Mouse (Mus musculus) ovary, postnatal 36 days (tissue): ENCODE measurements around the gene Itgb7.

Experiments used
- DNase-seq: peaks from one replicate; pipeline ENCODE4 v3.0.0; 2022; ENCODE audit warnings: low spot score, mixed read lengths

Gene Itgb7

DNA sequence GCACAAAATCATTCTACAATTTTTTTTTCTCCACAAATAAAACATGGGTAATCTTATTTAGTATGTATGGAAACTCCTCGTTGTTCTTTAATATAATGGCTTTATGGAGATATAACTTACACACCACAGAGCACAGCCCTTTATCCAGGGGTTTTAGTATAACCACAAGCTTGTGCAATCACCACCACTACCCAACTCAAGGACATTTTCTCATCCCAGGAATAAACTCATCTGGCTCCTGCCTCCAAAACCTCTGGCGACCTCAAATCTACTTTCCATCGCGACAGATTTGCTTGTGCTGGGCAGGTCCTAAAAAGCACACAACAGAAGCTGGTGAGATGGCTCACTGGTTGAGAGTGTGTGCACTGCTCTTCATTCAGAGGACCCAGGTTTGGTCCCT lies 38.1 kb downstream of the Itgb7 start:
- no peak for DNase-seq

DNA sequence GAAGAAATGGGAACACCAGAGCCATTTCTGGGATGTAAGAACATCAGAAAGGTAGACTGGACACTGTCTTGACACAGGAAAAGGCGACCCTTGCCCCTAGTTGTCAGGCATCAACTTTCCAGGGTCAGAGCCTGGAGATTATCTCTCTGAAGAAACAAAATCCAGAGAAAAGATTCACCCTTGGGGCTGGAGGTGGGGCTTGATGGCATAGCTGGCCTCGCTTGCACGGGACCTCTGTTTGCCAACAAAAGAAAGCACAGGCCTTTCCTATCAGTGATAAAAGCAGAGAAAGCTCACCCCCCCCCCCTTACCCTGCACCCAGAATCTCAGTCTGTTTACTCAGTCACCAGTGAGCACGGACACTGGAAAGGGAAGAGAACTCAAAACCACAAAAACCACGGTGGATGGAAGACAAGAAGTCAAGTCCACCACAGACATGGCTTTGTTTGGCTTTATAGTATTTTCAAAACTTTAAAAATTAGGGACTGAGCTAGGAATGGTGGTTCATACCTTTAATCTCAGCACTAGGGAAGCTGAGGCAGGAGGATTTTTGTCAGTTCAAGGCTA lies 38.8 kb downstream of the Itgb7 start:
- no peak for DNase-seq

DNA sequence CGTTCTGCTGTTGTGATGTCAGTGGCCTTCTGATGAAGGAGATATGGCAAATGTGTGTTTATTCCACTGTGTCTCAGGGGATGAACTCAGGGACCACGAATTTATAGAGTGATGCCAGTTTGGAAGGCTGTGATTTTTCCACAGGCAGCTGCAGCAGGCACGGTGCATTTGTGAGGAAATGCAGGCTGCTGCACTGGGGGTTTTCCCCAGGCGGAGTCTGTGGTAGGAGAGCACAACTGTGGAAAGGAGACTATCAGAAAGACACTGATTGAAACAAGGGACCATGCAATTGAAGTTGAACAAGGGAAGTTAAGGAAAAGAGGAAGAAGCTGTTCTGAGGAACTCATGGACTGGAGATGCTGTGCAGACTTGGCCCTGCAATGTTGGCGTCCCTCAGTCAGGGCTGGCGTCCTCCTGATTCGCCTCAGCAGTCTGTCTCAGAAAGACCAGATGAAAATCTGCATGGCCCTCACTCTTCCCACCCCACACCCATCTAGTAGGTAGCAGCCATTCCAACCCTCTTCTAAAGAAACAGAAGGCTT lies 39.4 kb downstream of the Itgb7 start:
- no peak for DNase-seq

DNA sequence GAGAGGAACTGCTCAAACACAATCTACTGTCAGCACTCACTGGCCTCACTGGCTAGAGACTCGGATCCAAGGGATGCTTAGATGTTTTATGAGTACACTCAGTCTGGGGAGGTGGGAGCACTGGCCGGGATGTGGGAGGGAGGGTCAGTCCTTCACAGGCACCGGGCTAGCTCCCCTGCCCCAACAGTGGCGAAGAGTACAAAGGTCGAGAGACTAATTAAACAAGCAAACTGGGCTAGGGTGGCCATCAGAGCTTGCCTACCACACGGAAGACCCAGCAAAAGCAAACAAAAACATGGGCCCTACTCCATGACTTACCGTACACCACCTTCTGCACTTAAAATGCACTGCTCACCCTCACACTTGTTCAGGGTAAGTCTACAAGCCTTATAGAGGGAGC lies 40.0 kb downstream of the Itgb7 start:
- no peak for DNase-seq

DNA sequence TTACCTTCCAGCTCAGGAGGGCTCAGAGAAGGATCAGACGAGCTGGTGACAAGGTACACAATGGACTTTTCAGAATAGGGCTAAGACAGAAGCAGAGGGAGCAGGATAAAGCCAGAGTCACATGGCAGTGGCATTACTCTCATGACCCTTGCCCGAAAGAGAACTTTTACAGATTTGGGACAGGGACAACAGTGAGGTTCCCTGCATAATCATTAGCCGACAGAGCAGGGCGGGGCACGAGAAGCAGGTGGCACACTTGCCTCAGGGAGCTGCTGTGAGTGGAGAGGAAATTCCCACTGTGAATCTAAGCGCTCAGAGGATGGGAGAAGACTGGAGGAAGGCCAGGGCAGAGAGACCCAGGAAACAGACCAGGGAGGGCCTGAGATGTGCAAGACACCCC lies 42.9 kb downstream of the Itgb7 start:
- DNase-seq, result no peak

DNA sequence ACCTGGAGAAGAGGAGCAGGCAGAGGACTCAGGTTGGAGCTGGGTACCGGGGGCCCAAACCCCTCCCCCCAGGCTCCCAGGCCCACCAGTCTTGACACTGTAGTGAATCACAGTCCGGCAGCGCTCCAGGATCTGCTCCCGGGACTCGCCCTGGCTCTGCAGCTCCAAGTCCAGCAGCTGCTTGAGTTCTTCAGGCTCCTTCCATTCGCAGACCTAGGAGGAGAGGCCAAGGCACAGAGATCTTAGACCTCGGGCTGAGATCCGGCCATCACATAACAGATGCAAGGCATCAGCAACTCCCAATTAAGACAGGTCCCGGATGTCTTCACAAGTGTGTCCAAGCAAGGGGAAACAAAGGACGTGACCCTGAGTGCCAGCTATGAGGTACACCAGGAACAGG lies 43.6 kb downstream of the Itgb7 start:
- no peak for DNase-seq

DNA sequence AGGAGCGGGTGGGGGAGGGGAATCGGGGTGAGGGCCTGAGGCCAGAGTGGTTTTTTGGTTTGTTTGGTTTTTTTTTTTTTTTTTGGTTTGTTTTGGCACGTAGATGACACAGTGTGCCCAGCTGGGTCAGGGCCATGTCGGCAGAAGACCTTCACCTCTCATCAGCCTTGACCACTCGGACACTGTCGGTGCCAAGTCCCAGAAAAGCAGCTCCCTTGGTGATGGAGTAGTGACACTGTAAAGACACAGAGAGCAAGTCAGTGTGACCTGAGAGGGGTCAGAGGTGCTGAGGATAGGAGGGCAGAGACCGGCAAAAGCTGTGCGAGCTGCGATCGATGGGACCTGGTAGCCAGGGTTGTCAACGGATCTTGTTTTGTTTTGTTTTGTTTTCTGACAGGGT lies 45.5 kb downstream of the Itgb7 start:
- no peak for DNase-seq

DNA sequence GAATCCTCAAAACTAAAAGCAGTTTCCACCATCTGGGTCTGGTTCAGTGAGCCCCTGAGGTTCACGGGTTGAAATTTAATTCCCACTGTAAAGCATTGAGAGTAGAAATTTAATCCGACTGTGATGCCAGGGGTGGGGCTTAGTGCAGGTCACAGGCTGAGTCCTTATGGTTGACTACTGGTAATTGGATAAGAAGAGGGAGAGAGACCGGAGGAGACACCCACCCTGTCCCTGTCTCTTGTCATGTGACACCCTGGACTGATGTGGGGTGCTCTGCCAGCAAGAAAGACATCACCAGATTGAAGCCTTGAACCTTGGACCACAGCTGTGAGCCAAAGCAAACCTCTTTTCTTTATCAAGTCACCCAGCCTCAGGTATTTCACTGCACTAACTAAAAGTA lies 48.7 kb downstream of the Itgb7 start:
- DNase-seq, result no peak

DNA sequence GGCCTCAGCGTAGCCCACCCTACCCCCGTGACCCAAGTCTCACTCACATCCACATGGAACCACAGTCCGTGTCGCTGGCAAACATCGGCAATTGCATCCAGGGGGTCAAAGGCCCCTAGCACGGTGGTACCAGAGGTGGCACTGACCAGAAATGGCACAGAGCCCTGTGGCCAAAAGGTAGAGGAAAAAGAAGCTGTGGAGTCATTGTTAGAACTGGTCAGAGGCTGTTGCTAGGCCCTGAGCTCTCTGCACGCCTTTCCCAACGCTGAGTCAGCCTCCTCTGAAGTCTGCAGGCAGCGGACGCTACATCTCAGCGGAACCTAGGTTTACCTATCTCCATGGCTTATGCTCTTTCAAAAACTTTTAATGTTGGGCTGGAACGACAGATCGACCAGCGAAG lies 51.8 kb downstream of the Itgb7 start:
- no peak for DNase-seq

DNA sequence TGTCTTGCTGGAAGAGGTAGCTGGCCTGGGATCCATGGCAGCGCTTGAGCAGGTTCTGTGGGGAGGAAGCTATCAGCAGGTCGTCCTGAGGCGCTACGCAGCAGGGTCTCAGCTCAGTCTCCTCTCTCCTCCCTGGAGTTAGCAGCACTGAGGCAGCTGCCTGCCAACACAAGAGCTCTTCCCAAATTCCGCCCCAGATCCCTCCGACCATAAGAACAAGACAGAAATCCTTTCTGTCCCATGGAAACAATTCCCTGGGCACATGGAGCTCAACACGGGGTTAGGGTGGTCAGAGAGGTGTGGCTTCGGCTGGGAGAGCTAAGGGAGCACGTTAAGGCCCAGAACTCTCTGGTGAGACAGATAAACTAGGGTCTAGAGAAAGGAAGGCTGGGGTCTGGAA lies 52.6 kb downstream of the Itgb7 start:
- no peak for DNase-seq

DNA sequence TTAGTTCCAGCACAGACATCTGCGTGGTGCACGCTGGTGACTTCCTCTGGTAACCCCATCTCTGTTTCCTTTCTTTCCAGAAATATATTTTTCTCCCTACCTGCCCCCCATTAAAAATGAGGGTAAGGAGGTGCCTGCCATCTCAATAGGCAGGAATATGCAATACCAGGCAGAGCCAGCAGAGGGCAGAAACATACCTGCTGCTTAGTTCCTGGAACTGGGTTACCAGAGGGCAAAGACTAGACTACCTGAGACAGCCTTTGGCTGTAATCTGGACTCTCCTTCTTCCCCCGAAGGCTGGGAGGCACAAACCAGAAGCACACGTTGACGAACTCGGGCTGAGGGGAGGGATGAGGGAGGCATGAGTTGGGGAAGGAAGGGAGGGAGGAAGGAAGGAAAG lies 53.5 kb downstream of the Itgb7 start:
- DNase-seq, result peak; percentile 74

DNA sequence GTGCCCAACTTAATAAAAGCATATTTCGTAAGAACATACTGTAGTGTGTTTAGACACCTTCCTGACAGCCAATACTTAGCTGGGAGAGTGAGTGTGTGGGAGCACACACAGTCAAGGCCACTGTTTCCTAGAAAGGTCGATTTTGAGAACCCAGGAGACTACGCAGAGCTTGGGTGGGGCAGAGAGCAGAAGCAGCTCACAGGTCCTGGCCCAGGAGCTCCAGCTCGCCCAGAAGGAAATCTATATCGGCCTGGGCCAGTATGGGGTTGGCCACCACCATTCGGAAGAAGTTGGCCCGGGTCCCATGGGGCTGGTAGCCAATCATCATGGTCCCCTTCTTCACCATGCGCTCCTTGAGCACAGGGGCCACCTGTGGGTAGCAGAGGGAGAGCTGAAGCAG lies 54.3 kb downstream of the Itgb7 start:
- no peak for DNase-seq

DNA sequence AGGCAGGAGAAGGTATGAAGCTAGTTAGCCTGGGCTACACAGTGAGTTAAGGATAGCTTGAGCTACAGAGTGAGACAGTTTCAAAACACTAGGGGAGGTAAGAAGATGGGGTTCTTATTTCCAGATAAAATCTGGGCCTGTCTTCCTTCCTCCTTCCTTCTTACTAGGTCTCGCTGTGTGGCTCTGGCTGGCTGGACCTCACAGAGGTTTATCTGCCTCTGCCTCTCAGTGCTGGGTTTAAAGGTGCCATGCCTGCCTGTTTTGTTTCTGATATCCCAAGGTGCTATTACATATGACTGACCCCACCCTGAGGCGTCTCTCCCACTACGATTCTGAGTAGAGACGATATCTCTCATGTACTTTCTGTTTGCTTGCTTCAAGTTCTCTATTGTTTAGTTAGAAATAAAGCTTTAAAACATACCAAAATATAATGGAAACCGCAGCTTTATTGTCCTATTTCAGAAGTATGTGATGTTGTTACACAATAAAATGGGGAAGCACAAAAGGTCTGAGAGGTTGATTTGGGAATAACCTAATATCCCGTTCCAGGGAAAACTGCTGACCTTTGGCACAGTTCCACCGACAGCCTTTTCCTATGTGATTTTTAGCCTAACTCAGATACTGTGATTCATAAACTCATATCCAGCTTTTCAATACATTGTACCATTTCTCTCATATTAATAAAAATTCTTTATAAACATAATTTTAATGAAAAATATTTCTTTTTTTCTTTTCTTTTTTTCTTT lies 55.0 kb downstream of the Itgb7 start:
- no peak for DNase-seq

DNA sequence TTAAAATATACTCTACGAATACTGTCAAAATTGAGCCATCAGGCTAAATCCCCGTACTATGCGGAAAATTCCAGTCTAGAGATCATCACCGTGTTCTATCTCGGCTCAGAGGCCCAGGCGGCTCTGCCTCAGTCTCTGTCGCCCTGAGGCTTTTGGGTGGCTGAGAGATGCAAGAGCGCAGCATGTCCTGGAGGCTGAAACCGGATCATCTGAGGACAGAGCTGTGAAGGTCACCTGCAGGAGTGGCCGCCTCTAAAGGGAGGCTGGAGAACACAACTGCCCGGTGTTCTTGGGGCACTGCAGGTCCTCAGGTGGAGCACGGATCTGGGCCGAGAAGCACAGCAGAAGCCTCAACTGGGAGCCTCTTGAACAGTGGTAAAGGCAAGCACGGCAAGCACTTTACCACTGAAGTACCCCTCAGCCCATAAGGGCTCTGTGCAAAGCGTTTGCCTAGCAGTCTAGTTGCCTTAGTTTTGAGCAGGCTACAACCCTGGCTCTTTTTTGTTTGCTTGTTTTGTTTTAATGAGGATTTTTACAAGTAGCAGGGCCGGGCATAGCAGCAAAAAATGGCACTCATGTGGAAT lies 55.9 kb downstream of the Itgb7 start:
- no peak for DNase-seq

DNA sequence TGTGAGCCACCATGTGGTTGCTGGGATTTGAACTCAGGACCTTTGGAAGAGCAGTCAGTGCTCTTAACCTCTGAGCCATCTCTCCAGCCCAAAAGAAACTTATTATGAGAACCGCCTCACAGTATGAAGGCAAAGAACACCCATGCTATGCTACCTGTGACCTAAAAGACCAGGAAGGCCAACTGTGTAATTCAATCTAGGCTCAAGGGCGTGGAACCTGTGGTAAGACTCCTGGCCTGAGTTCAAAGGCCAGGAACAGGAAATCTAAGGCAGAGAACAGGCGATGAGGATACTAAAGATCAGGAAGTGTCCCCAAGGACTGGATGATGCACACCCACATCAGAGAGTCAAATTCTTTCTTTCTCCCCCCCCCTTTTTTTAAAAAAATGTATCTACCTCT lies 58.2 kb downstream of the Itgb7 start:
- DNase-seq, result no peak

DNA sequence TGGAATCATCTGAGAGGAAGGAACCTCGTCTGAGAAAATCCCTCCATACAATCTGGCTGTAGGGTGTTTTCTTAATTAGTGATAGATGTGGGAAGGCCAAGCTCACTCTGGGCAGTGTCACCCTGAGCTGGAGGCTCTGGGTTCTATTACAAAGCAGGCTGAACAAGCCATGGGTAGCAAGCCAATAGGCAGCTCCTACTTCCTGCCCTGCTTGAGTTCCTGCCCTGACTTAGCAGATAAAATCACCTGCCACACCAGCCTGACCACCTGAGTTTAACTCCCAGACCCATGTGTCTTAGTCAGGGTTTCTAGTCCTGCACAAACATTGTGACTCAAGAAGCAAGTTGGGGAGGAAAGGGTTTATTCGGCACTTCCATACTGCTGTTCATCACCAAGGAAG lies 62.7 kb downstream of the Itgb7 start:
- DNase-seq, result no peak

DNA sequence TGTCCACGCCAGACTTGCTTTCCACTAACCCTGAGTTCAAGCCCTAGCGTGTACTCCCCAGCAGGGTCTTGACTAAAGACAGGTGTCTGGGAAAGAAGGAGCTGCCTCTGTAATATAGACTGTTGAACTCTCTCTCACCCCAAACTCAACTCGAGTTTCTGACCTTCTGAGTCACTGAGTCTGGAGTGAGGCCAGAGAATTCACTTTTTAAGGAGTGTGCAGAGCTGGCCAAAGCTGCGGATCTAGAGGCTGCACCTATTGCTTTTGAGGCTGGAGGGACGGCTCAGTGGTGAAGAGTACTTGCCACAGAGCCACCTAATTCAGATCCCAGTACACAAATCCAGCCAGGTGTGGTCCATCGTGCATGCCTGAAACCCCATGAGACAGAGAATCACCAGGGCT lies 64.1 kb downstream of the Itgb7 start:
- no peak for DNase-seq
